Mouse (Mus musculus): ENCODE results near the gene Gpr146. TPM values are rescaled to one million over a fixed set of nuclear protein-coding genes. Genes with fewer than 3 reads are reported as not detected.

Gene Gpr146
- polyA plus RNA-seq, 1 experiment from 2014 or later: 24.1 TPM

GRCm38 (mm10) chr5:139391309-139391990, 14.0 kb downstream of the Gpr146 start:
- Histone ChIP-seq H3K4me1 (ENCODE audit: control insufficient read depth, low read depth, low read length) (peaks cover 78% of the 10 kb centered on the region), H3K4me3 (ENCODE audit: low read depth, low read length) (peak overlapping the region; percentile 78), H3K4me2 (ENCODE audit: low read depth, low read length) (peak overlapping the region; percentile 76), H3K9me3 (replicated peaks; ENCODE audit: control insufficient read depth, low read length) (no peaks in the 10 kb centered on the region), H3K27ac (ENCODE audit: low read length) (peak overlapping the region; percentile 45), H3K9ac (ENCODE audit: low read depth, low read length) (peak overlapping the region; percentile 80), H3K36me3 (ENCODE audit: control insufficient read depth, insufficient read depth) (peaks cover 40% of the 10 kb centered on the region), H3K27me3 (ENCODE audit: control insufficient read depth, insufficient read depth, low read depth, low read length) (no peaks in the 10 kb centered on the region)
- ATAC-seq (ENCODE audit: low read depth): no peak
- WGBS (ENCODE audit: insufficient replicate concordance): 77% methylated on average over 11 of the region's 11 CpGs

- peaks cover 40% of the 10 kb centered on the region for H3K36me3 ChIP-seq (ENCODE audit: control insufficient read depth, insufficient read depth)
- H3K27ac ChIP-seq (ENCODE audit: low read length): no peak overlapping the region
- no peaks in the 10 kb centered on the region for H3K9me3 ChIP-seq (replicated peaks; ENCODE audit: control insufficient read depth, low read length)
- no peak overlapping the region; the same call in 1 of the 2 replicates for H3K9ac ChIP-seq (ENCODE audit: low read depth, low read length)
- H3K4me2 ChIP-seq (ENCODE audit: low read depth, low read length): peak overlapping the region; percentile 76; the same call in 1 of the 2 replicates
- H3K4me3 ChIP-seq (ENCODE audit: low read depth, low read length): no peak overlapping the region
- WGBS (ENCODE audit: insufficient replicate concordance): 89% methylated on average over 37 of the region's 37 CpGs
- ATAC-seq (ENCODE audit: low read depth): no peak
- H3K27me3 ChIP-seq (ENCODE audit: control insufficient read depth, insufficient read depth, low read depth, low read length): no peaks in the 10 kb centered on the region
- peaks cover 73% of the 10 kb centered on the region for H3K4me1 ChIP-seq (ENCODE audit: control insufficient read depth, low read depth, low read length)
Observed at GRCm38 (mm10) chr5:139392219-139393196, 15.0 kb downstream of the Gpr146 start.

- Histone ChIP-seq H3K27ac (ENCODE audit: low read length) (peak overlapping the region; percentile 77), H3K36me3 (ENCODE audit: control insufficient read depth, insufficient read depth) (peaks cover 40% of the 10 kb centered on the region), H3K4me3 (ENCODE audit: low read depth, low read length) (no peak overlapping the region), H3K9ac (ENCODE audit: low read depth, low read length) (no peak overlapping the region), H3K9me3 (replicated peaks; ENCODE audit: control insufficient read depth, low read length) (no peaks in the 10 kb centered on the region), H3K4me2 (ENCODE audit: low read depth, low read length) (no peak overlapping the region), H3K27me3 (ENCODE audit: control insufficient read depth, insufficient read depth, low read depth, low read length) (no peaks in the 10 kb centered on the region), H3K4me1 (ENCODE audit: control insufficient read depth, low read depth, low read length) (peaks cover 73% of the 10 kb centered on the region)
- no peak for ATAC-seq (ENCODE audit: low read depth)
- WGBS (ENCODE audit: insufficient replicate concordance): 93% methylated on average over 16 of the region's 16 CpGs
Observed at GRCm38 (mm10) chr5:139393197-139393588, 15.7 kb downstream of the Gpr146 start.

GRCm38 (mm10) chr5:139394399-139394798, 16.9 kb downstream of the Gpr146 start:
- H3K9ac ChIP-seq (ENCODE audit: low read depth, low read length): peak overlapping the region; percentile 25
- H3K4me2 ChIP-seq (ENCODE audit: low read depth, low read length): peak overlapping the region; percentile 17
- WGBS (ENCODE audit: insufficient replicate concordance): 24% methylated on average over 7 of the region's 7 CpGs
- H3K36me3 ChIP-seq (ENCODE audit: control insufficient read depth, insufficient read depth): peaks cover 40% of the 10 kb centered on the region
- H3K27me3 ChIP-seq (ENCODE audit: control insufficient read depth, insufficient read depth, low read depth, low read length): no peaks in the 10 kb centered on the region
- H3K27ac ChIP-seq (ENCODE audit: low read length): peak overlapping the region; percentile 77
- no peaks in the 10 kb centered on the region for H3K9me3 ChIP-seq (replicated peaks; ENCODE audit: control insufficient read depth, low read length)
- no peak overlapping the region for H3K4me3 ChIP-seq (ENCODE audit: low read depth, low read length)
- peaks cover 69% of the 10 kb centered on the region for H3K4me1 ChIP-seq (ENCODE audit: control insufficient read depth, low read depth, low read length)
- ATAC-seq (ENCODE audit: low read depth): peak; percentile 22

GRCm38 (mm10) chr5:139395528-139395927, 18.0 kb downstream of the Gpr146 start:
- Histone ChIP-seq H3K9me3 (replicated peaks; ENCODE audit: control insufficient read depth, low read length) (no peaks in the 10 kb centered on the region), H3K4me3 (ENCODE audit: low read depth, low read length) (no peak overlapping the region), H3K9ac (ENCODE audit: low read depth, low read length) (no peak overlapping the region), H3K27ac (ENCODE audit: low read length) (no peak overlapping the region), H3K27me3 (ENCODE audit: control insufficient read depth, insufficient read depth, low read depth, low read length) (no peaks in the 10 kb centered on the region), H3K36me3 (ENCODE audit: control insufficient read depth, insufficient read depth) (peaks cover 40% of the 10 kb centered on the region), H3K4me1 (ENCODE audit: control insufficient read depth, low read depth, low read length) (peaks cover 63% of the 10 kb centered on the region), H3K4me2 (ENCODE audit: low read depth, low read length) (no peak overlapping the region)
- no peak for ATAC-seq (ENCODE audit: low read depth)
- 84% methylated on average over 4 of the region's 4 CpGs for WGBS (ENCODE audit: insufficient replicate concordance)

GRCm38 (mm10) chr5:139397359-139397916, 19.9 kb downstream of the Gpr146 start:
- Histone ChIP-seq H3K4me3 (ENCODE audit: low read depth, low read length) (no peak overlapping the region), H3K9ac (ENCODE audit: low read depth, low read length) (peak overlapping the region; percentile 11; the same call in 1 of the 2 replicates), H3K4me2 (ENCODE audit: low read depth, low read length) (no peak overlapping the region), H3K9me3 (replicated peaks; ENCODE audit: control insufficient read depth, low read length) (no peaks in the 10 kb centered on the region), H3K27ac (ENCODE audit: low read length) (peak overlapping the region; percentile 31), H3K36me3 (ENCODE audit: control insufficient read depth, insufficient read depth) (peaks cover 28% of the 10 kb centered on the region), H3K4me1 (ENCODE audit: control insufficient read depth, low read depth, low read length) (peaks cover 50% of the 10 kb centered on the region), H3K27me3 (ENCODE audit: control insufficient read depth, insufficient read depth, low read depth, low read length) (no peaks in the 10 kb centered on the region)
- ATAC-seq (ENCODE audit: low read depth): no peak
- 75% methylated on average over 4 of the region's 4 CpGs for WGBS (ENCODE audit: insufficient replicate concordance)

GRCm38 (mm10) chr5:139397959-139398753, 20.7 kb downstream of the Gpr146 start:
- peak overlapping the region; percentile 31 for H3K27ac ChIP-seq (ENCODE audit: low read length)
- H3K4me2 ChIP-seq (ENCODE audit: low read depth, low read length): no peak overlapping the region; the same call in 1 of the 2 replicates
- H3K9ac ChIP-seq (ENCODE audit: low read depth, low read length): peak overlapping the region; percentile 25; the same call in 1 of the 2 replicates
- ATAC-seq (ENCODE audit: low read depth): peak; percentile 67
- 19% methylated on average over 5 of the region's 5 CpGs for WGBS (ENCODE audit: insufficient replicate concordance)
- H3K9me3 ChIP-seq (replicated peaks; ENCODE audit: control insufficient read depth, low read length): no peaks in the 10 kb centered on the region
- H3K4me3 ChIP-seq (ENCODE audit: low read depth, low read length): no peak overlapping the region
- no peaks in the 10 kb centered on the region for H3K27me3 ChIP-seq (ENCODE audit: control insufficient read depth, insufficient read depth, low read depth, low read length)
- peaks cover 21% of the 10 kb centered on the region for H3K36me3 ChIP-seq (ENCODE audit: control insufficient read depth, insufficient read depth)
- H3K4me1 ChIP-seq (ENCODE audit: control insufficient read depth, low read depth, low read length): peaks cover 43% of the 10 kb centered on the region

- WGBS (ENCODE audit: insufficient replicate concordance): 66% methylated on average over 5 of the region's 5 CpGs
- no peak overlapping the region for H3K27ac ChIP-seq (ENCODE audit: low read length)
Observed at GRCm38 (mm10) chr5:139398786-139399185, 21.3 kb downstream of the Gpr146 start.

More at GRCm38 (mm10) chr5:139398786-139399185, 21.3 kb downstream of the Gpr146 start:
- Histone ChIP-seq H3K27me3 (ENCODE audit: control insufficient read depth, insufficient read depth, low read depth, low read length) (no peaks in the 10 kb centered on the region), H3K36me3 (ENCODE audit: control insufficient read depth, insufficient read depth) (peaks cover 15% of the 10 kb centered on the region), H3K9me3 (replicated peaks; ENCODE audit: control insufficient read depth, low read length) (no peaks in the 10 kb centered on the region), H3K4me3 (ENCODE audit: low read depth, low read length) (no peak overlapping the region), H3K4me2 (ENCODE audit: low read depth, low read length) (no peak overlapping the region; the same call in 1 of the 2 replicates), H3K4me1 (ENCODE audit: control insufficient read depth, low read depth, low read length) (peaks cover 37% of the 10 kb centered on the region), H3K9ac (ENCODE audit: low read depth, low read length) (peak overlapping the region; percentile 25; the same call in 1 of the 2 replicates)
- no peak for ATAC-seq (ENCODE audit: low read depth)
